Mouse (Mus musculus): ENCODE results near the gene Ltb4r2.
A peak's percentile ranks its signal among the peaks of the same experiment; 100 is the strongest.

The Ltb4r2 gene

DNA sequence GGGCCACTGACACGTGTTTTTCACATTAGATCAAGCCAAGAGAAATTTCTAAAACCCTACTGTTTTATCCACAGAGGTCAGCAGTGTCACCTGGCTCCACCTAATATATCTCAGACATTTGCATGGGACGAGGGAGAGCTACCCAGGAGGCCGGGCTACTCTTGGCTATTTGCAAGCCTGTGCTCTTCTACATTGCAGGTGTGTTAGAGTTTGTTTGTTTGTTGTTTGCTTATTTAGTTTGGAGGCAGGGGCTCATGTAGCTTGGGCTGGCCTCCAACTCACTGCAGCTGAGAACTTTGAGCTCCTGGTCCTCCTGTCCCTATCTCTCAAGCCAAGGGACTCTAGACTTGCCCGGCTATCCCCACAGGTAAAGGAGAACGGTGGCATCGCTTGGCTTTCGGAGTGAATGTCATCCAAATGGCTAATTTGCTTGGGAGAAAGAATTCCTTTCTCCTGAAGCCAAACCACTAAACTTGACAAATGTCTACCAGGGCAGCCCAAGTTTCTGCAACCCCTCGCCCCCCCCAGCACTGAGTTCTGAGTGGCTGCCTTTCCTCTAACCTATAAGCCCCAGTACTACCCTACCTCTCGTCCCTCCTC, 21.2 kb downstream of the Ltb4r2 start:
- peak in 1 of 2 experiments; percentile 0 for DNase-seq

DNA sequence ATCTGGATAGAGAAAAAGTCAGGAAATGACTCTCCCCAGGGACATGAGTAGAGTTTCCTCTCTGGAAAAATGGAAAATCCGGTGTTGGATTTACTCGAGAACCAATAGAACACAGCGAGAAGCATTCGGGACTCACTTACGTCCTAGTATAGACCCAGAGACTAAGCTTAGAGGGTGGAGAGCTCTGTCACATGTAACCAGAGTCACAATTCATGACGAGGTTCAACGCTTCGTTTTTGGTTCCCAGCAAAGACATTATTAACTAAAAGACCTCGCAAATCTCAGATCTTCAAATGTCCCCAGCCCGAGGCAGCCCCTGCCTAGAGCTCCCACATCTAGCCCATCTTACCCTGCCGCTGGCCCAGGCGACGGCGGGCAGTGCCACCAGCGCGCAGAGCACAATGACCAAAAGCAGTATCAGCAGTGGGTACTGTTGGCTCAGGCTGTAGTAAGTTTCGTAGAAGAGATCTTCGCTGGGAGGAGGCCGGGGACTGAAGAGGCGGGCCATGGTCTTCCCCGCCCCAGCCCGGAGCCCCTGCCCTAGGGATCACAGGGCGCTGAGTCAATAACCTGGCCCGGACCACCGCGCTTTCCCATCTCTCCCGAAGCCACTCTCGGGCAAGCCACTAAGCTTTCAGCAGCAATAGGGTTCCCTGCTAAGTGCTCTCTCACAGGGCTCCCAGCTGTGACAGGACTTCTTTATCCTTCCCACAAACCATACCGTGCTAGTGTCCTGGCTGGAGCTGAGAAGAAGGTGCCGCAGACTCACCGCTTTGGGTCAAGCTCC, 22.1 kb downstream of the Ltb4r2 start:
- peak in 1 of 2 experiments; percentile 1 for DNase-seq

DNA sequence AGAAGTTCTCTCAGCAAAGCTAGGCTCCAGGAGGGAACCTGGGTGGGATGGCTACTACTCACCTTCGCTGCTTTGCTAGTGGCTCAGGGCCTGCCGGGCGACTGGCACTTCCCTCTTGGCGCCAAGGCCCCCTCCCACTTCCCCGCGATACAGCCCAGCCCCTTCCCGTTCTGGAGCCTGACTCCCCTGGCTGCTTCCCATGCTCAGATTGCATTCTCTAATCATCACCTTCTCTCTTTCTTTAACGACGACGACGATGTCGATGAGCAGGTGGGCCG, 22.7 kb downstream of the Ltb4r2 start, which contains the start of gene Adcy4:
TSS of gene Adcy4 (minus strand) at position 138 of the 278 bp plus-strand sequence.
- peak in 1 of 2 experiments; percentile 2 for DNase-seq

DNA sequence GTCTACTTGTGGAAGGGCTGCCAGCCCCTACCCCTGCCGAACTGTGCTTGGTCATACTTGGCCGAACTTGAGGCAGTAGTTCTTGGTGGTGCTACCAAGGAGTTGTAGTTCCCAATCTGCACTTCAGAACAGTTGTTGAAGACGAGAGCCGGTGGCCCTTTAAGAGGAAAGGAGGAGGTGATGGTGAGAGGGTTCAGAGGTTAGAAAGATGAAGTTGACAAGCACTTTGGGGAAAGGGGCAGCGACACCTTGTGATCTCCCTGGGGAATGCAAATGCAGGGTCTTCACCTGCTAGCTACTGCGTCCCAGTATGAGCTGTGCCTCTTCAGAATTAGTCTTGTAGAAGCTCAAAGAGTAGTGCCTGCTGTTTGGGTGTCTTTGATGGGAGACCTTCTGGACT, 24.0 kb downstream of the Ltb4r2 start:
- no peak for DNase-seq

DNA sequence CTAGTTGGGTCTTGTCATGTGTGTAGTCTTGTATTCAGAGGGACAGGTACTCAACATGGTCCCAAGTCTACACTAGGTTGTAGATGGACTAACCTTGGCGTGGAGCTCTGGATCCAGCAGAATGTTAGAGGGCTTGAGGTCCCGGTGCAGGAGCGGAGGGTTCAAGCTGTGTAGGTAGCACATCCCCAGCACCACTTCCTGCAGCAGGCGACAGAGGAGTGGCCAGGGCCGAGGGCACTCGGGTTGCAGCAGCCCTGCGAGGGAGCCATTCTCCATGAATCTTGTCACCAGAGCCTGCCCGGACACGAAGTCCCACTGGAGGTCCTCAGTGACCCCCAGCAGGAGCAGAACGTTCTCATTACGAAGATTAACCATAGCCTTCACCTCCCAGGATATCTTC, 26.5 kb downstream of the Ltb4r2 start:
- DNase-seq: no peak

DNA sequence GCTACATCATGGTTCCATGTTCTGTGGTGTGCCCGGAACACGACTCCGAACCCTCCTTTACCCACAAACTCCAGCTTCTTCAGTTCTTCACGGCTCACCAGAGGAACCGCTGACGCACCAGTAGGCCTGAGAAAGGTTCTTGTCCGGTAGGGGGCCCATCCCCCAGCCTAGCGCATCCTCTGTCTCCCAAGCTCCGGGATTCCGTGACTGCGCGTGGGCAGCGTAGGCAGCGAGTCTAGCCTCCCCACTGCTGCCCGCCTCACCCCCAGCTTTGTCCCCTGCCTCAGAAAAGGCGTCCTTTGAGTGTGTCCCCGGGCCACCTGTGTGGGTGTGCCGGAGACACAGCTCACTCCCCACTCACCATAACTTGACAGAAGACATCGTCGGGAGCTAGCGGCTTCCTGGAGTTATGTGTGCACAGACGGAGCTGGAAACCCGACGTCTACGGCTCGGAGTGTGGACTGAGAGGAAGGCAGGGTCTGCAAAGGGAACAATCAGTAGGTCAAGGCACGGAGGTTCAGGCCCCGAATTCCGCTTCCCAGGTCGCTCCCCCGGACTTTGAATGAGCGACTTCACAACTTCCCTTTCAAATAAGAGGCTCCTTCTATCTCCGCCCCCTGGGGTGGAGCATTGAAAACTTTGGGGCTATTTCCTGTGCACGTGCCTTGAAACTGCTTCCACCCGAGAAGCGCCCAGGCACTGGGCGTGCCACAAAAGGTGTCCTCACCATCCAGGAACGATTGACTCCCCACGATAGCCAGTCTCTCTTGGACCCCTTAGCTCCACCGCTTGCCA, 27.2 kb downstream of the Ltb4r2 start, which contains the start of gene Ripk3:
TSS of gene Ripk3 (minus strand) at position 610 of the 795 bp plus-strand sequence.
- DNase-seq: peak; percentile 60 to 72

DNA sequence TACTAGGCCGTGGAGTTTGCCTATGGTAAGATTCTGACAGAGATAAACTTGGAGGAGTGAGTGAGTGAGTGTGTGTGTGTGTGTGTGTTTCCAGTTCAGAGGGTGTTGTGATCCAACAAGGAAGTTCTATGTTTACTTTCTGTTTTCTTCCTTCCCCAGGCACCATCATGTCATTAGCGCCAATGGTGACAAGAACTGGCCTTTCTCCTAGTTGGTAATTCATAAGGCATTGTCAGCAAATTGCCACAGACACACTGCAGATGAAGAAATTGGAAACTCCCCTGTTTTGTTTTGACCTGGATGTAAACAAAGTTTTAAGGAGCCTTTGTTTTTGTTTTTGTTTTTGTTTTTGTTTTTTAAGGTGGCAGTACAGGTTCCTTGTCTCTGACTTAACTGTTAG, 32.2 kb downstream of the Ltb4r2 start:
- no peak for DNase-seq

DNA sequence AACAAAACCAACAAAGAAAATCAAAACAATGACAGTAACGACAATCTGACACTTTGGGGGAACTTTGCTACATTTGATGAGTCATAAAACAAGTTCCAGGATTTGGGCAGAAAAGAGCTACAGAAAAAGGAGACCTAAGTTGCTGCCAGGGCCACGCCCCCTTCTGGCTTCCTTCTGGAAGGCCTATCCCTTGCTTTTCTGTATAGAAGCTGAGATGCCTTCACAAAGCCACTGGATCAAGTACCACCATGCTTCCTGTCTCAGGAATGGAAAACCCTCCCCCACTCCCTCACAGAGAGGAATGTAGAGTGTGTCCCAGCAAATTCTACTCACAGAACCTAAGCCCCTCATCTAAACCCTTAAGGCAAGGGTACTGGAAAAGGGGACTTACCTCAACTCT, 32.7 kb downstream of the Ltb4r2 start:
- no peak for DNase-seq

DNA sequence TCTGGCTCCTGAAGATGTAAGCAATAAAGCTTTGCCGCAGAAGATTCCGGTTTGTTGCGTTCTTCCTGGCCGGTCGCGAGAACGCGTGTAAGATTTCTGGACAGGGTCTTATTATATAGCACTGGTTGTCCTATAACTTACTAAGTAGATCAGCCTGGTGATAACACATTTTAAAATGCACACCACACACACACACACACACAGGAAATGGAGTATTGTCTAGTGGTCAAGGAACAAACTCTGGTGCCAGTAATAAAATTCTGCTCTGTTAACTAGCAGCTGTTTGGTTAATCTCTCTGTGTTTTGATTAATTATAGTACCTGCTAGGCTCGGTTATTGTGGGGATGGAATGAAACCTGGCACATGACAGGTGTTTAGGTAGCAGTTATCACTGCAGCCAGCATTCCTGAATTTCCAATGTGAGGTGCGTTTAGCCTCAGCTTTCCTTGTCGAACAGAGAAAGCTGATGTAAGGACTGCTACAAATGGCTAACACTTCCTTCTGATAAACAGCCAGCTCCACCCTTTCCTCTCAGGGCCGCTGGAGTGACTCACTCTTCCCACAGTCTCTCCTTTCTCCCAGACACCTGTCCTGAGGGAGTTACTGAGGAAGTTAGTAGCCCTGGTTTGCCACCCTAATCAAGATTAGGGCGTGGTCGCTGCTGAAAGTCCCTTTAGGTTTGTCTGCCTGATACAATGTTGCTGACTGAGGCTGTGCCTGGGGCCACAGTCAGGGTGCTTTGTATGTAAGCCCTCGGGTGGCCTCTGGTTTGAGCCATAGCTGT, 34.3 kb downstream of the Ltb4r2 start:
- no peak for DNase-seq

All from spleen, adult 18-20 months (tissue).